Mouse (Mus musculus): ENCODE measurements around the gene Trnt1.

DNA sequence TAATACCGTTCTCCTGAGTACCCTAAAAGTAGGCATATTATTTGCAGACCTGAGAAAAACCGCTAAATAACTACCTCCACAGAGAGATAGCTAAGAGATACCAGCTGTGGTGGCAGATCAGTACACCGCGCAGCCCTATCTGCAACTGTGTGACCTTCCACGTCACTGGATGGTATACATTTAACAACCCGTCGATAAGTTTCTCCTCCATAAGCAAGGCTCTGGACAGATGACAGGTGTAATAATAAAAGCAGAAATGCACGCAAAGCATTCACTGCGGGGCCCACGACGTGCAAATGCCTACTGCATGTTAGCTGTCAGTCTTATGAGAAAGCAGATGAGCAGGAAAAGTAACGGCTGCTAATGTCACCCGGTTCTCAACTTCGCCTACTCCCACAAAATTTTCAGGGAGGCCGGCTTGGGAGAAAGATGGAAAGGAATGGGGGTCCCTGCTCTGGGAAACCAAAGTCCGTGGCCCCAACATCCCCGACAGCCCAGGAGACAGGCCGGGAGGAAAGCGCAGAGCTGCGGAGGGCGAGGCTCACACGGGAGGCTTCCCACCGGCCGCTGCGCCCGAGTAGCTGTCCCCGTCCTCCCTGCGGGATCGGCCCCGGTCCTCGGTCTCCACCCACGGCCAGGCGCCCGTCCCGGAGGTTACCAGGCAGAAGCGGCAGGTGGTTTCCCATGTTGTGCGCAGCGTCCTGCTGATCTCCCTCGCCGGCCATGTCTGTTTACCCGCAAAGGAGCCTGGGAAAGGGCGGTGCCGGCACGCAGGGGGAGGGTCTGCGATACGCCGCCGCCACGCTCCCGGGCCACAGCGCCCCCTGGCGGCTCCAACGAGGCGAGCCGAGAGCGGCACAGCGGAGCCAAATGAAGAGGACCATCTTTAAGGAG lies 30.7 kb downstream of the Trnt1 start, which contains the start of gene Crbn:
- peak; percentile 78 for TF ChIP-seq POLR2A (IDR thresholded peaks at IDR 0.05; ENCODE audit: insufficient read depth, low read depth, low read length)
- TF ChIP-seq CTCF (IDR thresholded peaks at IDR 0.05), result no peak; the same call in 1 of the 2 replicates
- no peak for TF ChIP-seq EP300 (IDR thresholded peaks at IDR 0.05; ENCODE audit: insufficient read depth, low read depth, low read length)
